Mouse (Mus musculus) right cerebral cortex, postnatal 25 days (tissue): ENCODE results near the gene Coq6.
"Not testable (repeated sequence)": the region's sequence is repeated elsewhere in the genome, so short reads cannot be mapped to it uniquely, and the experiment has no call there.

Experiments
- DNase-seq: peaks from one replicate; pipeline ENCODE4 v3.0.0; 2022

Gene Coq6

DNA sequence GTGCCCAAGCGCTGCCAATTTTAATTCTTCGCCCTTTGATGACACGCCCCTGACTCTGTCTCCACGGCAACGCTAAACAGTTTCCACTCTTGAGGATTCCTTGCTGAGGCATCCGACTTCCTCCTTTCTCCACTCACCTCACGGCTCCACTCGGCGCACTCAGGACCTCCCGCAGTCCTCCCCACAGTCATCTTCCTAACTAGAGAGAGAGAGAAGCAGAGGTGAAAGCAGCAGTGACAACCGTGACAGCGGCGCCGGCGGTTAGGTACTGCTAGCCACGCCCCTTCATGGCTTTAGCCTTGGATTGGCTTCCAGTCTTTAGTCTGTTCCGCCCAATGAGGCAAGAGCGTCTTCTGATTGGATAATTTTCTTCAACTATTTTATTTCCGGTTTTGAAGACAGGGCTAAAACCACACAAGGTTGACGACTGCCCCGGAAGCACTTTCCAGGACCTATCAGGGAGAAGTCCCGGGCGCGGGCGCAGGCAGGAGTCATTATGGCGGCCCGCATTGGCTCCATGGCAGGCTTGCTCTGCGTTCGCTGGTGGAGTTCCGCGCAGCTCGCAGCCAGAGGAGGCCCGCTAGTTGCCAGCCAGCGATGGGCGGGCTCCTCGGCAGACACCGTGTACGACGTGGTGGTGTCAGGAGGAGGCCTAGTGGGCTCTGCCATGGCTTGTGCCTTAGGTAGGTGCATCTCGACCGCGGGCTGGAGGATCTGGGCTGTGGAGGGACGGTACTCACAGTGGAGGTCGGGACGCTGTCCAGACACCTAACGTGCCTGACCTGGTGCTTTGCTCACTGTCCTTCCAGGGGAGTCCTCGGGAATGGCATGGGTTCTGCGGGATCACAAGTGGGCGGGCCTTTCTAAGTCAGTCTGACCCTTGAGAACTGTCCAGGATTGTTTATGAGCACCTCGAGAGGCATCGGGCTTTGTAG lies at the start of gene Coq6, which contains the start of gene Fam161b:
TSS of gene Coq6 (plus strand) at position 103 of the 935 bp plus-strand sequence.
TSS of gene Fam161b (minus strand) at position 279 of the 935 bp plus-strand sequence.
- peak; percentile 94 for DNase-seq

- DNase-seq: no peak
Measured at GRCm38 (mm10) chr12:84316006-84316405, 45.5 kb upstream of the Coq6 start.

GRCm38 (mm10) chr12:84316721-84317621 lies 44.5 kb upstream of the Coq6 start, which contains the start of gene Zfp410:
TSS of gene Zfp410 (plus strand) at chr12:84316852.
- peak; percentile 84 for DNase-seq

GRCm38 (mm10) chr12:84327111-84327512 lies 34.3 kb upstream of the Coq6 start:
- DNase-seq: no peak

DNA sequence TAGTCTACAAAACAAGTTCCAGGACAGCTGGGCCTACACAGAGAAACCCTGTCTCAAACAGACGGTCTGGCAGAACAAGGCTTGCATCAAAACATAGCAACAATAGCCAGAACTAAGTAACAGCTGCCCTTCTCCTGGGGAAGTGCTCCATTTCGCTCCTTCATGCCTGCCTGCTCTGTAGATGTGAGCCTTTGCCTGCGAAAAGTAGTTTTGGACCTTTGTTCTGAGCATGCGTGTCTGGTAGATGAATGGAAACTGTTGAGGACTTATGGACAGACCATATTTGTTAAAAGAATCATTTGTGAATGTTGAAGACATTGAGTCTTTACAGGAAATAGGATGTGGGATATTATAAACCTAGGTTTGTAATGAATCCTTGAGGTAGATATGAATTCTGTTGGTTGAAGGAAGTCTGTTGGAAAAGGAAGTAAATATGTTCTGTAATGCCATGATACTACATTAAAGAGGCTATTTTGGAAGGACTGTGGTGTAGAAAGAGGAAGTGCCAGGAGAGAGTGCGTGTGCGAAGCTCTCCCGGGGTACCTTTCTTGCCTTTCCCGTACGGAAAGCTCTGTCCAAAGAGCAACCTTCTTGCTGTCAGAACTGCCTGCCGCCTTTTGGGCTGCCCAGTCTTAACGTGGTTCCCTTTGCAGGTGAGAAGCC lies 24.4 kb upstream of the Coq6 start:
- DNase-seq: no peak

GRCm38 (mm10) chr12:84347192-84347591 lies 14.3 kb upstream of the Coq6 start:
- DNase-seq: no peak

- not testable (repeated sequence) for DNase-seq
Measured at GRCm38 (mm10) chr12:84358699-84359098, 2.8 kb upstream of the Coq6 start.

DNA sequence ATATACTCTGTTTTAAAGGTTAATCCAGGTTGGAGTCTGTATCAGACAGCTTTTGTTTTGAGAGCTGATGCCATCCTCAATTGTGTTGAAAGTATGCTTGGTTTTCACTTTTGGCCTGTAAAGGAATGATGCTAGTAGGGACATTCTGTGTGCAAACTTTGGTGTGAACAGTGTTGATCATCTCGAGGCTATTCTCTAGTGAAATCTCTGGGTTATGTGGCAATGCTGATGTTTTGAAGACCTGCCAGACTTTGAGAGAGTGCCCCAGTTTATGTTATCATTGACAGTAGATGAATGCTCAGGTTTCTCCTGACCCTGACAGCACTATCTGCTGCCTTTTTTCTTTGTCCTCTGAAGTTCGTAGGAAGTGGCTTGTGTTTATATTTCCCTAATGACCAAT lies 1.4 kb downstream of the Coq6 start:
- no peak for DNase-seq

GRCm38 (mm10) chr12:84364291-84364690 lies 2.8 kb downstream of the Coq6 start:
- DNase-seq: no peak

DNA sequence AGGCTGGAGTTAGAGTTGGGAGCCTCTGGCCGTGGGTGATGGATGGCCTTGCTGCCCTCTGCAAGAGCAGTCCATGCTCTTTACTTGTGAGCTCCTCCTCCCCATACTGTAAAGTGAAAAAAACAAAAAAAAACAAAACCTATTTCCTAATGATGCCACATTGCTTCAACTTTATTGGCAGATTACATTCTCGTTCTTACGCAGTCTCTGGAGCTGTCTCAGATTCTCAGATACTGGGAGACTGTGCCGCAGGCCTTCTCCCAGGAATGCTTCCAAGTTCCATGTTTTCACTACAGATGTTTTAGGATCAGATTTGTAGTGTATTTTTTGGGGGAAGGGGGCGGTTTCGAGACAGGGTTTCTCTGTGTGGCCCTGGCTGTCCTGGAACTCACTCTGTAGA lies 3.7 kb downstream of the Coq6 start:
- DNase-seq: no peak

GRCm38 (mm10) chr12:84366971-84367370 lies 5.5 kb downstream of the Coq6 start:
- no peak for DNase-seq

GRCm38 (mm10) chr12:84371647-84372046 lies 10.2 kb downstream of the Coq6 start:
- no peak for DNase-seq

GRCm38 (mm10) chr12:84373831-84374481 lies 12.5 kb downstream of the Coq6 start:
- no peak for DNase-seq

GRCm38 (mm10) chr12:84382369-84382768 lies 20.9 kb downstream of the Coq6 start:
- DNase-seq: no peak

DNA sequence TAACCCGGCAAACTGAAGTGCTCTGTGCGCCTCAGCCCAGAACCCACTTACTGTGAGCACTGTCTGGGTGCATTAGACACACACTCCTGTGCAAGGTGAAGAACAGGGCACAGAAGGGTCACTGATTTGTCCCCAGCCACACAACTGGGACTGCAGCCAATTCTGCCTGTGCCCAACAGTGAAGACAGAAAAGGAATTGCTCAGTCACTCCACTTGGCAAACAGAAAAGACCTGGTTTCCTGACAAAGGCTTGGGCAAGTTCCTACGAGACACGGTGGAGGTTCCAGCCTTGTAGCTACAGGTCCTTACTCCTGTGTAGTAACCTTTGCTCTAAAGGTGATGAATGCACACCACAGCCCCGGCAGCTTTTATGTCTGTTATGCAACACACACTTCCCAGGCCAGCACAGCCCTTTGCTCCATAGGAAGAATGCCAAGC lies 23.2 kb downstream of the Coq6 start:
- no peak for DNase-seq

DNA sequence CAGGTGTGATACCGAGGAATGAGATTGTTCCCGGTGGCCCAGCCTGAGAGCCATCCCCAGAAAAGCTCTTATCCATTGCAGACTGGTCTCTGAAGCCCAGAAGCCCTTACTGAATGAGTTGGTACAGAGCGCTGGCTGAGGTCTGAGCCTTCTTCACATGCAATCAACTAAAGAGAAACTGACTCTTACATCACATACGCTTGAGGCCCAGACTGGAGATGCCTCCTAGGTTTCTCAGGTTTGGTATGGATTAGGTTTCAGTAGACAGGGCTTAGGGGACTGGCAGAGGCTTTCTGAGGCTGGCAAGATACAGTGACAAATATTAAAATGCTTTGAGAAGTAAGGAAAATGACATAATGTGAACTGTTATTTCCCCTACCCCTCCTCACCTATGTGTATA lies 24.0 kb downstream of the Coq6 start:
- no peak for DNase-seq

GRCm38 (mm10) chr12:84388097-84388496 lies 26.6 kb downstream of the Coq6 start:
- DNase-seq: no peak

- no peak for DNase-seq
Measured at GRCm38 (mm10) chr12:84388774-84389400, 27.4 kb downstream of the Coq6 start.

DNA sequence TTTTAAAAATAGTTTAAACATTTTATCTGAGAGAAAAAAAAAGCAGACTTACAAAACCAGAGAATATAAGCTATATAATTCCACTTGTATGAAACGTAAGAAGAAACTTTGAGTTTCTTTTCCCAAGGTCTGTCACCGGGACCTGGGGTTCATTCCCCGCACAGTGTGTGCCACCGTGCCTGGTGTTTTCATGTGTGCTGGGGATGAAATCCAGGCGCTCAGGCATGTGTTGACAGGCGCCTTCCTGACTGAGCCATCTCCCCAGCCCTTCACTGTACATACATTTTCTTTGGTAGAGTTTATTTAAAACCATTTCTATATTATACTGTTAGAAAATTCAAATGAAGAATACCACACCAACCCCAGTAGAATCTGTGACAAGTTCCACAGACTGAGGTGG lies 28.9 kb downstream of the Coq6 start:
- DNase-seq: no peak

GRCm38 (mm10) chr12:84392681-84393080 lies 31.2 kb downstream of the Coq6 start:
- no peak for DNase-seq

DNA sequence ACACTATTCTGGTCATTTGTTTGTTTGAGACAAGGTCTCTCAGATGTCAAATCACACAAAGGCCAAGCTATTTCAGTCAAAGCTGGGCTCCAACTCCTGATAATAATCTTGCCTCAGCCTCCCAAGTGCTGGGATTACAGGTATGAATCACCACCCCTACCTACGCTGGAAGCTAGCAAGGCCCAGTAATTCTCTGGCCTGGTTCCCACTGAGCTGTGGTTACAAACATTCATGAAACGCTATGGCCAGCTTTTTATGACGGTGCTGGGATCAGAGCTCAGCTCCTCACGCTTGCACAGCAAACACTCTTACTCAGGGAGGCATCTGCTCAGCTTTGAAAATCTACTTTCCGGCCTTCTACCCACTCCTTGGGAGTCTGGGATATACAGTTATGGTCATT lies 32.4 kb downstream of the Coq6 start:
- DNase-seq: no peak
